Mouse (Mus musculus): Measurements from ENCODE around the gene Uqcc1. TPM values are rescaled to one million over a fixed set of nuclear protein-coding genes. Genes with fewer than 3 reads are reported as not detected.

Gene Uqcc1
- total RNA-seq, 2 experiments from 2014 or later: 106 to 129 TPM

- DNase-seq: no peak
- intact Hi-C loops (cut with DNase I; ENCODE audit: low total_unique reads): no loop called here
Measured at GRCm38 (mm10) chr2:155825904-155826629, 104.0 kb downstream of the Uqcc1 start.

GRCm38 (mm10) chr2:155823722-155824121 lies 106.4 kb downstream of the Uqcc1 start:
- no peak for DNase-seq
- intact Hi-C loops (cut with DNase I; ENCODE audit: low total_unique reads): no loop called here

- no peak for DNase-seq
- intact Hi-C loops (cut with DNase I; ENCODE audit: low total_unique reads): no loop called here
Measured at GRCm38 (mm10) chr2:155820779-155821178, 109.3 kb downstream of the Uqcc1 start.

- intact Hi-C loops (cut with DNase I; ENCODE audit: low total_unique reads): no loop called here
- DNase-seq: no peak
Measured at GRCm38 (mm10) chr2:155819449-155820251, 110.5 kb downstream of the Uqcc1 start.

GRCm38 (mm10) chr2:155819392-155819448 lies 110.9 kb downstream of the Uqcc1 start, which contains the start of gene BC029722:
BC029722 (minus strand) TSS chr2:155819426.
- no peak for DNase-seq
- intact Hi-C loops (cut with DNase I; ENCODE audit: low total_unique reads): no loop called here

GRCm38 (mm10) chr2:155818596-155819391 lies 111.3 kb downstream of the Uqcc1 start:
- intact Hi-C loops (cut with DNase I; ENCODE audit: low total_unique reads): no loop called here
- peak; percentile 97 for DNase-seq

GRCm38 (mm10) chr2:155817301-155818245 lies 112.5 kb downstream of the Uqcc1 start:
- intact Hi-C loops (cut with DNase I; ENCODE audit: low total_unique reads): no loop called here
- peak; percentile 52 for DNase-seq

- DNase-seq: no peak
Measured at GRCm38 (mm10) chr2:155816179-155816578, 113.9 kb downstream of the Uqcc1 start.

GRCm38 (mm10) chr2:155814829-155815228 lies 115.3 kb downstream of the Uqcc1 start:
- DNase-seq: no peak
- intact Hi-C loops (cut with DNase I; ENCODE audit: low total_unique reads): no loop called here

More at GRCm38 (mm10) chr2:155816179-155816578, 113.9 kb downstream of the Uqcc1 start:
- intact Hi-C loops (cut with DNase I; ENCODE audit: low total_unique reads): no loop called here

GRCm38 (mm10) chr2:155812637-155813036 lies 117.5 kb downstream of the Uqcc1 start:
- intact Hi-C loops (cut with DNase I; ENCODE audit: low total_unique reads): no loop called here

GRCm38 (mm10) chr2:155811821-155812396 lies 118.2 kb downstream of the Uqcc1 start:
- intact Hi-C loops (cut with DNase I; ENCODE audit: low total_unique reads): no loop called here
- DNase-seq: peak; percentile 71

More at GRCm38 (mm10) chr2:155812637-155813036, 117.5 kb downstream of the Uqcc1 start:
- no peak for DNase-seq

- no peak for DNase-seq
- intact Hi-C loops (cut with DNase I; ENCODE audit: low total_unique reads): no loop called here
Measured at GRCm38 (mm10) chr2:155809620-155810019, 120.5 kb downstream of the Uqcc1 start.

- no peak for DNase-seq
- intact Hi-C loops (cut with DNase I; ENCODE audit: low total_unique reads): no loop called here
Measured at GRCm38 (mm10) chr2:155807408-155807807, 122.7 kb downstream of the Uqcc1 start.

- intact Hi-C loops (cut with DNase I; ENCODE audit: low total_unique reads): no loop called here
- DNase-seq: no peak
Measured at GRCm38 (mm10) chr2:155806548-155806947, 123.6 kb downstream of the Uqcc1 start.

GRCm38 (mm10) chr2:155805925-155806255 lies 124.2 kb downstream of the Uqcc1 start:
- intact Hi-C loops (cut with DNase I; ENCODE audit: low total_unique reads): no loop called here
- no peak for DNase-seq

GRCm38 (mm10) chr2:155805231-155805924 lies 124.7 kb downstream of the Uqcc1 start:
- DNase-seq: peak; percentile 51

GRCm38 (mm10) chr2:155804053-155804452 lies 126.1 kb downstream of the Uqcc1 start:
- no peak for DNase-seq
- intact Hi-C loops (cut with DNase I; ENCODE audit: low total_unique reads): no loop called here

More at GRCm38 (mm10) chr2:155805231-155805924, 124.7 kb downstream of the Uqcc1 start:
- intact Hi-C loops (cut with DNase I; ENCODE audit: low total_unique reads): no loop called here

GRCm38 (mm10) chr2:155802761-155803160 lies 127.3 kb downstream of the Uqcc1 start:
- no peak for DNase-seq

GRCm38 (mm10) chr2:155798613-155799012 lies 131.5 kb downstream of the Uqcc1 start:
- no peak for DNase-seq
- intact Hi-C loops (cut with DNase I; ENCODE audit: low total_unique reads): no loop called here

More at GRCm38 (mm10) chr2:155802761-155803160, 127.3 kb downstream of the Uqcc1 start:
- intact Hi-C loops (cut with DNase I; ENCODE audit: low total_unique reads): no loop called here
